In the genomic region with DNA sequence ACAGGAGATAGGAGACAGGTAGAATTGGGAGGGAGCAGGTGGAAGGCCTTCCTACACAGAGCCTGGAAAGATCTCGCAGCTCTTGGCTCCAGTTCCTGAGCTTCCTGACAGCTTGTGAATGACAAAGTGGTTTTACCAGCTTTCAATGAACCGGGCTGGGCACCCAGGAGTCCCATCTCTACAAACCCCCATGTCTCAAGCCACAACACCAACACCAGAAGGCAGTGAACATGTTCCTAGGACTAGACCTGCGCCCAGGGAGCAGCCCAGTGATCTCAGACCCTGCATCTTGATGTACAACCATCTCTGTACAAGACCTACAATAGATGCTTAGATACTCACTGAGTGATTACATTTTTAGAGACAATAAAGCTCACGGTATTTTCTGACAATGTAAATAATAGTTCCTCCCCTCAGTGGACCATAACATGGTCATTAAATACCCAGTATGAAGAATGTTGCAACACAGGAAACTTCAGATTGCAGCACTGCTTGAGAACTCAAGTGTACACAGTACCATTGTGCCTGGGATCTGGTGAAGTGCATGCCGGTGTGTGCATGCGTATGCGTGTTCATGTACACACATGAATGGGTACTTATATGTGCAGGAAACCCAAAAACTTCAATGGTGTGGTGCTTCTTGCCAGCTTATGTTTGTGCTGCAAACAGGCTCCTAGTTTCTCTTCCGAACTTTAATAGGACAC, we compare ENCODE assay signal across 10 mouse cellular contexts. TPM values are rescaled to one million over a fixed set of nuclear protein-coding genes. Genes with fewer than 3 reads are reported as not detected.
A peak's percentile ranks its signal among the peaks of the same experiment; 100 is the strongest.
DNase-seq lines count a peak whose midpoint lies in the region; ATAC-seq and TF ChIP-seq lines count a peak whose summit lies in the region.
"Had no signal": no experiment of that assay in that cellular context is flagged by ENCODE, and none has a peak within 500 bp of the region (broad histone marks: within the 10 kb centered on the region; RNA-seq: fewer than 3 reads in every experiment).

No protein-coding gene starts in this region.

- TF ChIP-seq POLR2A in thymus, adult 2 months (IDR thresholded peaks at IDR 0.05; ENCODE audit: control insufficient read depth, extremely low read depth, insufficient read depth, low read length, poor library complexity), result no peak

- TF ChIP-seq CTCF in thymus, adult 2 months (IDR thresholded peaks at IDR 0.05; ENCODE audit: borderline replicate concordance, control insufficient read depth, extremely low read depth, insufficient read depth, low read length, poor library complexity), result no peak

- H3K9me3 ChIP-seq in heart, embryonic 13.5 days, result no peaks in the 10 kb centered on the region
- H3K9me3 ChIP-seq in heart, embryonic 11.5 days (replicated peaks; ENCODE audit: control insufficient read depth, low read length), result no peaks in the 10 kb centered on the region
- H3K9me3 ChIP-seq in liver, embryonic 16.5 days (replicated peaks; ENCODE audit: control insufficient read depth, low read length), result no peaks in the 10 kb centered on the region
- H3K9me3 ChIP-seq: limb, embryonic 12.5 days had no signal

- peak overlapping the region; percentile 50 for H3K27ac ChIP-seq in heart, embryonic 13.5 days (replicated peaks)
- no peak overlapping the region for H3K27ac ChIP-seq in heart, embryonic 11.5 days (ENCODE audit: low read depth, low read length)
- H3K27ac ChIP-seq in thymus, adult 2 months (ENCODE audit: control insufficient read depth, insufficient read depth, low read length), result peak overlapping the region; percentile 81; the same call in 1 of the 2 replicates
- H3K27ac ChIP-seq in liver, embryonic 16.5 days (ENCODE audit: low read length), result peak overlapping the region; percentile 84
- H3K27ac ChIP-seq: limb, embryonic 12.5 days had no signal

- H3K36me3 ChIP-seq in heart, embryonic 13.5 days, result peaks cover 37% of the 10 kb centered on the region
- peaks cover 5% of the 10 kb centered on the region; the same call in 1 of the 2 replicates for H3K36me3 ChIP-seq in heart, embryonic 11.5 days (ENCODE audit: control insufficient read depth, insufficient read depth, low read length)
- H3K36me3 ChIP-seq in thymus, adult 2 months (ENCODE audit: control insufficient read depth, insufficient read depth, low read length), result peaks cover 11% of the 10 kb centered on the region
- peaks cover 6% of the 10 kb centered on the region for H3K36me3 ChIP-seq in liver, embryonic 16.5 days (ENCODE audit: control insufficient read depth, insufficient read depth)

- H3K27me3 ChIP-seq in heart, embryonic 13.5 days (replicated peaks), result no peaks in the 10 kb centered on the region
- no peaks in the 10 kb centered on the region for H3K27me3 ChIP-seq in heart, embryonic 11.5 days (ENCODE audit: control insufficient read depth, insufficient read depth, low read length)
- H3K27me3 ChIP-seq in thymus, adult 2 months (ENCODE audit: control insufficient read depth, insufficient read depth, low read length), result no peaks in the 10 kb centered on the region
- no peaks in the 10 kb centered on the region for H3K27me3 ChIP-seq in liver, embryonic 16.5 days (ENCODE audit: control insufficient read depth, insufficient read depth, low read depth, low read length)
- H3K27me3 ChIP-seq: limb, embryonic 12.5 days had no signal

- ATAC-seq in heart, embryonic 13.5 days (ENCODE audit: extremely low read depth, insufficient number of reproducible peaks, low FRiP score, low TSS enrichment), result no peak
- no peak for ATAC-seq in heart, embryonic 11.5 days (replicated peaks; ENCODE audit: insufficient number of reproducible peaks, low FRiP score, low TSS enrichment)
- no peak for ATAC-seq in liver, embryonic 16.5 days (ENCODE audit: low read depth)

- no peak for DNase-seq in thymus, adult 2 months
- DNase-seq in thymus, postnatal 4 days, result no peak
- no peak for DNase-seq in T-cell, adult 2 months (ENCODE audit: low spot score)
- no peak for DNase-seq in frontal cortex, postnatal 25 days (ENCODE audit: low spot score in 2 of 2)
- DNase-seq in adipocyte (ENCODE audit: low spot score), result no peak
- DNase-seq: heart, postnatal 14 days had no signal

- H3K4me3 ChIP-seq in heart, embryonic 13.5 days, result no peak overlapping the region
- no peak overlapping the region for H3K4me3 ChIP-seq in heart, embryonic 11.5 days (ENCODE audit: low read depth, low read length)
- H3K4me3 ChIP-seq in thymus, adult 2 months (ENCODE audit: control insufficient read depth, insufficient read depth, low read length), result no peak overlapping the region
- no peak overlapping the region for H3K4me3 ChIP-seq in liver, embryonic 16.5 days (ENCODE audit: low read depth, low read length)
- H3K4me3 ChIP-seq: limb, embryonic 12.5 days had no signal

- H3K4me2 ChIP-seq in heart, embryonic 13.5 days, result no peak overlapping the region
- no peak overlapping the region for H3K4me2 ChIP-seq in heart, embryonic 11.5 days
- H3K4me2 ChIP-seq in liver, embryonic 16.5 days (ENCODE audit: low read depth, low read length), result 0 out of 2 replicates have a peak overlapping the region, but pooled peaks have one; percentile 23
- H3K4me2 ChIP-seq: limb, embryonic 12.5 days had no signal

- H3K4me1 ChIP-seq in heart, embryonic 13.5 days, result peaks cover 93% of the 10 kb centered on the region
- H3K4me1 ChIP-seq in heart, embryonic 11.5 days (ENCODE audit: control insufficient read depth, insufficient read depth, low read length), result peaks cover 53% of the 10 kb centered on the region
- H3K4me1 ChIP-seq in thymus, adult 2 months (replicated peaks; ENCODE audit: control insufficient read depth, insufficient read depth, low read length), result peaks cover 77% of the 10 kb centered on the region
- peaks cover 87% of the 10 kb centered on the region for H3K4me1 ChIP-seq in liver, embryonic 16.5 days (ENCODE audit: control insufficient read depth, low read depth, low read length)

- 79% methylated on average over 8 of the region's 8 CpGs for WGBS in heart, embryonic 13.5 days
- 87% methylated on average over 8 of the region's 8 CpGs for WGBS in heart, embryonic 11.5 days (ENCODE audit: insufficient replicate concordance)
- whole genome bisulfite sequencing in thymus, adult 2 months, result 74% methylated on average over 8 of the region's 8 CpGs
- 66% methylated on average over 8 of the region's 8 CpGs for WGBS in liver, embryonic 16.5 days (ENCODE audit: insufficient replicate concordance)

- no peak overlapping the region for H3K9ac ChIP-seq in heart, embryonic 13.5 days
- no peak overlapping the region for H3K9ac ChIP-seq in heart, embryonic 11.5 days (ENCODE audit: low read depth, low read length)
- H3K9ac ChIP-seq in liver, embryonic 16.5 days (ENCODE audit: low read depth, low read length), result no peak overlapping the region

RNA-seq across cellular contexts. Expression of gene Myh9, which starts 10.1 kb away (rescaled TPM):
- 24.8 and 25.0 TPM in 2 replicates for polyA plus RNA-seq in heart, embryonic 13.5 days (2015; fragmentation: Nextera tagmentation; extraction: Ambion mirVana)
- 30.4 and 31.8 TPM in 2 replicates for polyA plus RNA-seq in heart, embryonic 11.5 days (2014; fragmentation: Nextera tagmentation; extraction: Ambion mirVana)
- 167 and 193 TPM in 2 replicates for polyA plus RNA-seq in thymus, adult 2 months (2012; rRNA removed)
- polyA plus RNA-seq in liver, embryonic 16.5 days (2015; fragmentation: Nextera tagmentation; extraction: Ambion mirVana), result 19.7 and 21.9 TPM in 2 replicates
